Mouse (Mus musculus) neural tube, embryonic 12.5 days (tissue): ENCODE data around the gene S100a4. TPM values are rescaled to one million over a fixed set of nuclear protein-coding genes. Genes with fewer than 3 reads are reported as not detected.

Source experiments
- ATAC-seq: fragments of 200-750 bp; cut with Nextera tagmentation; 2 replicates; pipeline ENCODE4 v1.8.0; 2017; ENCODE audit warnings: low read depth, mild to moderate bottlenecking, moderate TSS enrichment, moderate library complexity; ENCODE audit not compliant: low FRiP score
- H3K27ac ChIP-seq: fragments of 300-500 bp; sonication (generic); 2 replicates; pipeline ENCODE4 v1.5.1; 2016
- H3K27me3 ChIP-seq: fragments of 300-500 bp; sonication (generic); replicated peaks from 2 replicates; pipeline ENCODE4 v1.6.1; 2016; ENCODE audit warnings: mild to moderate bottlenecking
- H3K36me3 ChIP-seq: fragments of 300-500 bp; sonication (generic); 2 replicates; pipeline ENCODE4 v1.6.1; 2016; ENCODE audit warnings: mild to moderate bottlenecking
- H3K4me1 ChIP-seq: fragments of 300-500 bp; sonication (generic); 2 replicates; pipeline ENCODE4 v1.6.1; 2016
- H3K4me2 ChIP-seq: fragments of 300-500 bp; sonication (generic); replicated peaks from 2 replicates; pipeline ENCODE4 v1.6.1; 2016; ENCODE audit warnings: mild to moderate bottlenecking
- H3K4me3 ChIP-seq: fragments of 300-500 bp; sonication (generic); 2 replicates; pipeline ENCODE4 v1.5.1; 2016
- H3K9ac ChIP-seq: fragments of 300-500 bp; sonication (generic); 2 replicates; pipeline ENCODE4 v1.6.1; 2016; ENCODE audit warnings: mild to moderate bottlenecking
- H3K9me3 ChIP-seq: fragments of 300-500 bp; sonication (generic); 2 replicates; pipeline ENCODE4 v1.6.1; 2016; ENCODE audit warnings: mild to moderate bottlenecking
- WGBS: fragments of 180-500 bp; shearing (Covaris S2); methylation state at CpG from one replicate; pipeline ENCODE4 v1.1.7; 2016; 5-methylcytosine and 5-hydroxymethylcytosine counted together
- polyA plus RNA-seq: library from polyadenylated mRNA; unstranded; fragments of >200 nt; fragmentation: Nextera tagmentation; extraction: Ambion mirVana; gene quantifications from 2 replicates; pipeline ENCODE4 v1.2.1, GENCODE M21; 2016

The S100a4 gene
- polyA plus RNA-seq, 1 experiment from 2014 or later: 1.0 TPM

DNA sequence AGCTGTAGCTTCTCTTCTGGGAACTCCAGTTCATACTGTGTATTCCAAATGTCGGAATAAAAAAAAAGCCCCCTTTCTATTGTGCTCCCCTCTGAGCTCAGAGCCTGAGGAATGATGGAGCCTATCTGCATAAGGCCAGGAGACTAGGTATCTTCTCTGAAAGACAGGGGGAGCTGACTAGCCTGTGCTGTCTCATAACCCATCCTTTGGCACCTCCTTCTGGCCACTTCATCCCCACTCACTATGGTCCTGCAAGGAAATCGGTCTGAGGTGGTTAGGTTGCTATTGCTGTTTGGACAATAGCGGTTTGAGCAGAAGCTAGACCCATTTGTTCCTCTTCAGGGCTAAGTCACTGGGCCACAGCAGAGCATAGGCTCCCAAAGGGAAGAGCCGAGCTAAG is 24.2 kb downstream of the S100a4 start:
- WGBS: 60% methylated on average over 4 of the region's 4 CpGs
- H3K9me3 ChIP-seq: no peaks in the 10 kb centered on the region
- no peak for ATAC-seq
- no peak overlapping the region for H3K27ac ChIP-seq
- H3K36me3 ChIP-seq: no peaks in the 10 kb centered on the region
- peaks cover 13% of the 10 kb centered on the region for H3K4me1 ChIP-seq
- no peak overlapping the region for H3K4me2 ChIP-seq
- H3K4me3 ChIP-seq: no peak overlapping the region
- no peaks in the 10 kb centered on the region for H3K27me3 ChIP-seq
- no peak overlapping the region for H3K9ac ChIP-seq

DNA sequence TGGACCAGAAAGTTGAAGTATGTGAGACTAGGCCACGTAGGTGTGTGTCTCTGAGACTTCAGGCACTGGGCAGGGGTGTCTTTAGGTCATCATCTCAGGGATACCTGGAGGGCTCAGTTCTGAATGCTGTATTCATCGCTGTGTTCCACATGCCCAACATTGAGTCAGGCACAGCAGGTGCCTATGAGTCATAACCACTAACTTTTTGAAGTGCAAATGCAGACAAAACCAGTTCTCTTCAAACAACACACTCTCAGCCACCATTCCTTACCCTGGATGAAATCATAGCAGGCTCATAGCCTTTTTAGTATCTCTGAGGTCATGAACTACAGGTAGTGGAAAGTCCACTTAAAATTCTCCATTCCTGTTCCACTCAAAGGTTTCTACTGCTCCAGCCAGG is 25.7 kb downstream of the S100a4 start:
- no peaks in the 10 kb centered on the region for H3K36me3 ChIP-seq
- WGBS: 84% methylated on average over 2 of the region's 2 CpGs

DNA sequence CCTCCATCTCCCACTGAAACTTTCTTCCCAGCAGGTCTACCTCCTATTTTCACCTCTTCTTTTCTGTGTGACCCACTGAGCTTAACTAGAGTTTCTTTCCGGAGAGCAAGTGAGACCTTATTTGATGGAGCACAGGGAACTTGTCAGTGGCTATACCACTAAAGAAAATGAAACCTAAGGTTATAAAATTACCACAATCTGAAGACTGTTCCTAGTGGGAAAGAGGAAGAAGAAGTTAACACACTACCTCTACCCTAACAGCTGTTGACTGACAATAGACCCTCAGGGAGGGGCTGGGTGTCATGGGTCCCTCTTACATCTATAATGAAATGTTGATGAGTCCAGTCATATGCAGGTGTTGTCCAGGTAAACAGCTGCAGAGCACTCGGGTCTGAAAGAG is 28.4 kb downstream of the S100a4 start:
- Histone ChIP-seq H3K4me3 (no peak overlapping the region), H3K27me3 (no peaks in the 10 kb centered on the region), H3K36me3 (no peaks in the 10 kb centered on the region), H3K9ac (no peak overlapping the region), H3K27ac (no peak overlapping the region), H3K9me3 (no peaks in the 10 kb centered on the region), H3K4me1 (no peaks in the 10 kb centered on the region), H3K4me2 (no peak overlapping the region)
- no peak for ATAC-seq
- WGBS: 87% methylated on average over 2 of the region's 2 CpGs

More for the DNA sequence above, 25.7 kb downstream of the S100a4 start:
- Histone ChIP-seq H3K4me3 (no peak overlapping the region), H3K9ac (no peak overlapping the region), H3K4me1 (0 out of 2 replicates have a peak, but pooled peaks cover 1% of the 10 kb centered on the region), H3K4me2 (no peak overlapping the region), H3K9me3 (no peaks in the 10 kb centered on the region), H3K27ac (no peak overlapping the region), H3K27me3 (no peaks in the 10 kb centered on the region)
- ATAC-seq: no peak

DNA sequence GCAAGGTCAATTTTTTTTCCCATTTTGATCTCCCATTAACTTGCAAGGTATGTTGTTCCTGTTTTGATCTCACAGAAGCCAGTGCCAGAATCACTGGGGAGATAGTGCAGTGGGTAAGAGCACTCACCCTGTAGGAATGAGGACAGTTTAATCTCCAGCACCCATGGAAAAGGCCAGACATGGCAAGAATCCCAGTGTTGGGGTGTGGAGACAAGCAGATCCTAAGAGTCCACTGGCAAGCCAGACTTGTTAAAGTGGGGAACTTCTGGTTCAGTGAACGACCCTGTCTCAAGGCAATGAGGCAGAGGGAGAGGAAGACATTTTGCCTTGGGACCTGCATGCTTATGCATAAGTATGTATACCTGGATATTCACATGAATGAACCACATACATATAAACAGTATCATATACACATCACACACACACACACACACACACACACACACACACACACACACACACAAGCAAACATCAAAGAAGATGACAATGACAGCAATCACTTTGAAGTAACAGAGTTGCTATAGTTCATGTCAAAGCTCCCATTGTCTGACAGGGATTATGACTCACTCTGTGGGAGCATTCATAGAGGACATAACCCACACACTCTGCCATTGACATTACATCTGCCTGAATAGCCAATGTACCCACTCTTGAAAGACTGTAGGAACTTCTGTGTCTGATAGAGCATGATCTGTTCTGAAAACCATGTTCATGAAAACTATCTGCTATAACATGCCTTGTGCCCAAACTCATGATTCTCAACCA is 35.1 kb downstream of the S100a4 start:
- Histone ChIP-seq H3K27me3 (no peaks in the 10 kb centered on the region), H3K36me3 (no peaks in the 10 kb centered on the region), H3K9me3 (no peaks in the 10 kb centered on the region), H3K4me3 (no peak overlapping the region), H3K4me2 (no peak overlapping the region), H3K27ac (no peak overlapping the region), H3K4me1 (no peaks in the 10 kb centered on the region), H3K9ac (no peak overlapping the region)
- WGBS: 75% methylated on average over 1 of the region's 1 CpGs
- no peak for ATAC-seq

DNA sequence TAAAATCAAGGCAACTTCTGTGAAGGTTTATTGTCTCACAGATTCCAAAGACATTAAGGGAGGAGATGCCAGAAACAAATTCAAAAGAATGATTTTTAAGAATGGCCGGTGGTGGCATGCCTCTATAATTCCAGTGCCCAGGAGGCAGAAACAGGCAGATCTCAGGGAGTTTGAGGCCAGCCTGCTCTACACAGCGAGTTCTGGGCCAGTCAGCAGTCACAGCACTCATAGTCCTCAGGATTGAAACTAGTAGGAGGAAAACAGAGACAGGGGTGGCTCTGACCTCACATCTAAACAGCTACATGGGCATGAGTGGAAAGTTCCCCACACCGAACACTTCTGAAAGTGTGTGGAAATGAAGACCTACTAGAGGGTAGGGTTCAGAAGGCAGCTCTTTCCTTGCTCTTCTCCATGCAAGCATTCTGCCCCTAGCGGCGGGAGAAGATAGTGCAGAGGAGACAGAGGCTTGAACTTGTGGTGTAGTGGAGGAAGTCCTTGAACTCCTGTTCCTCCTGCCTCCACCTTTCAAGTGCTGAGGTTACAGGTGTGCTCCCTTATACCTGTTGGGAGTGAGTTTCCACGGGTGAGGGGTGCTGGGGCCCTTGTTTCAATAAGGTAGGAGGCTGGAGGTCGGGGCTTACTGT is 36.1 kb downstream of the S100a4 start:
- H3K36me3 ChIP-seq: no peaks in the 10 kb centered on the region
- peak; percentile 17; the same call in 1 of the 2 replicates for ATAC-seq
- H3K9me3 ChIP-seq: no peaks in the 10 kb centered on the region
- no peak overlapping the region for H3K27ac ChIP-seq
- no peaks in the 10 kb centered on the region for H3K27me3 ChIP-seq
- no peaks in the 10 kb centered on the region for H3K4me1 ChIP-seq
- H3K4me2 ChIP-seq: no peak overlapping the region
- no peak overlapping the region for H3K4me3 ChIP-seq
- 52% methylated on average over 7 of the region's 7 CpGs for WGBS
- H3K9ac ChIP-seq: no peak overlapping the region

DNA sequence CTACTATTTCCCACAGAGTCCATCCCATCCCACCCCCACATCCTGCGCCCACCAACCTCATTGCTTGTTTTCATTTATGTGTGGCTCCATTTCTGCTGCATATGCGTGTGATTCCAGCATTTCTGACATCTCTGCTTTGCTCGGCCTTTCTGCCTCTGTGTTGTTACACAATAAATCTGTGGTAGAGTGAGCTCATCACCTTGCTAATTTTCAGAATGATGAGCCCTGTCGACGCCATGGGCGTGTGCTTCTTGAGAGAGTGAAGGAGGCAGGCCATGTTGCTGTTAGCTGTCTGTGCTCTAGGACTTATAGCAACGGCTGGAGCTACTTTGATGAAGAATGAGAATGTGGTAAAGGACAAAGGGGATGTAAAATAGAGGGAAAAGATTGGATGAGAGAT is 37.4 kb downstream of the S100a4 start:
- no peak overlapping the region for H3K9ac ChIP-seq
- no peak overlapping the region for H3K27ac ChIP-seq
- no peaks in the 10 kb centered on the region for H3K27me3 ChIP-seq
- no peak overlapping the region for H3K4me3 ChIP-seq
- no peaks in the 10 kb centered on the region for H3K9me3 ChIP-seq
- 85% methylated on average over 7 of the region's 7 CpGs for WGBS
- H3K4me1 ChIP-seq: no peaks in the 10 kb centered on the region
- H3K36me3 ChIP-seq: no peaks in the 10 kb centered on the region
- H3K4me2 ChIP-seq: no peak overlapping the region
- ATAC-seq: no peak

DNA sequence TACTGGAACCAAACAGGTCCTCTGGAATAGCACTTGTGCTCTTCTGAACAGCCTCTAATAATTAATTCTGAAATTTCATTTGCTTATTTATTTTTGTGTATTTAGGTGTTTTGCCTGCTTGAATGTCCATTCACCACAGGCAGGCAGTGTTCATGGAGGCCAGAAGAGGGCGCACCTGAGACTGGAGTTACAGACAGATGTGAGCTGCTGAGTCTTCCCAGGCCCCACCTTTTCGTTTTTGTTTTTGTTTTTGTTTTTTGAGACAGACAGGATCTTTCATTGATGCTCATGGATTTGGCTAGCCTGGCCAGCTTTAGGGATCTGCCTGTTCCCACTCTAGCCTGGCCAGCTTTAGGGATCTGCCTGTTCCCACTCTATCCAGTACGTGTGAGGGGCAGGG is 40.6 kb downstream of the S100a4 start:
- Histone ChIP-seq H3K9ac (no peak overlapping the region), H3K27me3 (no peaks in the 10 kb centered on the region), H3K4me1 (no peaks in the 10 kb centered on the region), H3K4me3 (no peak overlapping the region), H3K27ac (no peak overlapping the region), H3K9me3 (no peaks in the 10 kb centered on the region), H3K4me2 (no peak overlapping the region), H3K36me3 (no peaks in the 10 kb centered on the region)
- 58% methylated on average over 3 of the region's 3 CpGs for WGBS
- ATAC-seq: no peak

DNA sequence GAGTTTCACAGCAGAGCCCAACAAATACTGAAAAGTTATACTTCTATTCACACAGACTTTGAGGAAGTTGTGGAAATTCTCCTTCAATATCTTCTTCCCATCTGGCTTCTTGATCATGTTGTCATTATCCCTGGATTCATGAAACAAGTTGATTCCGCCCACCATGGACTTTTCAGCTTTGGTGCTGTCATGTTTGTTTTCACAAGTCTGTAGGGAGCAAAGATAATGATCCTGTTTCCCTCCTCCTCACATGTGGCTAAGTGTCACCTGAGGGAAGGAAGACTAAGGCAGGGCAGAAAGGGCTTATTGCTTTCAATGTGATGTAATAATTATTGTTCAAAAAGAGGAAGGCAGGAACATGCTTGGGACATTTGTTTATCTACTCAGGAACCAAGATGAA is 43.7 kb downstream of the S100a4 start:
- Histone ChIP-seq H3K9me3 (no peaks in the 10 kb centered on the region), H3K9ac (no peak overlapping the region), H3K4me3 (no peak overlapping the region), H3K27ac (no peak overlapping the region), H3K4me1 (no peaks in the 10 kb centered on the region), H3K27me3 (no peaks in the 10 kb centered on the region), H3K4me2 (no peak overlapping the region), H3K36me3 (no peaks in the 10 kb centered on the region)
- ATAC-seq: no peak
- WGBS: 84% methylated on average over 1 of the region's 1 CpGs

DNA sequence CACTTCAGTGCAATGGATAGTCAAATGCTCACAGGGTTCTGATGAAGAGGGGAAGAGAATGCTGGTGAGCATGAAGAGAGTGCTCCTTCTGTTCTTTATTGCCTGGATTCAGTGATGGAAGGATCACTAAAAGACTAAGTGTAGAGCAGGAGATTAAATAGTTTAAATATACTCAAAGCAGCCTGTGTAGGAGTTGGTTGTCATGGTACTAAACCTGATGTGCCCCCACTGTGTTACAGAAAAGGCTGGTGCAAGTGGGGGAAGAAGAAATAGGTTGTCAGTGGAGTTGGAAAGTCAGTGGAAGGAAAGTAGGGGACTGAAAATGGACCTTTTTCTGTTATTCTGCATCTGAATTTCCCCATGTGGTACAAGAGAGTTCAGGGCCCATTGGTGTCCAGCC is 45.4 kb downstream of the S100a4 start:
- no peak overlapping the region for H3K4me2 ChIP-seq
- no peak for ATAC-seq

DNA sequence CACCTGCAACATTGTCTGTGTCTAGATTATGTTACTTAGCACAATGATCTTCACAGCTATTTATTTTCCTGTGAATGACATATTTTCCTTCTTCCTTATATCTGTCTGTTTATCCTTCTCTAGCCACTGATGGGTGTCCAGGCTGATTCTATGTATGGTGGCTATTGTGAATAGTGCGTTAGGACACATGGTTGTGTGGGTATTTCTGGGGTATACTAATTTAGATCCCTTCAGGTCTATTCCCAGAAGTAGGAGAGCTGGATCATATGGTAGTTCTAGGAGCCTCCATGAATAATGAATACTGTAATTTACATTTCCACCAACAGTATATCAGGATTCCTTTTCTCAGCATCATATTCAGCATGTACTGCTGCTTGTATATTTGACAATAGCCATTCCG is 46.3 kb downstream of the S100a4 start:
- Histone ChIP-seq H3K4me1 (no peaks in the 10 kb centered on the region), H3K4me3 (no peak overlapping the region), H3K27me3 (no peaks in the 10 kb centered on the region), H3K36me3 (no peaks in the 10 kb centered on the region), H3K27ac (no peak overlapping the region), H3K4me2 (no peak overlapping the region), H3K9me3 (no peaks in the 10 kb centered on the region), H3K9ac (no peak overlapping the region)
- 87% methylated on average over 2 of the region's 2 CpGs for WGBS
- ATAC-seq: no peak

More for the DNA sequence above, 45.4 kb downstream of the S100a4 start:
- Histone ChIP-seq H3K36me3 (no peaks in the 10 kb centered on the region), H3K4me1 (no peaks in the 10 kb centered on the region), H3K27ac (no peak overlapping the region), H3K4me3 (no peak overlapping the region), H3K9me3 (no peaks in the 10 kb centered on the region), H3K27me3 (no peaks in the 10 kb centered on the region), H3K9ac (no peak overlapping the region)

DNA sequence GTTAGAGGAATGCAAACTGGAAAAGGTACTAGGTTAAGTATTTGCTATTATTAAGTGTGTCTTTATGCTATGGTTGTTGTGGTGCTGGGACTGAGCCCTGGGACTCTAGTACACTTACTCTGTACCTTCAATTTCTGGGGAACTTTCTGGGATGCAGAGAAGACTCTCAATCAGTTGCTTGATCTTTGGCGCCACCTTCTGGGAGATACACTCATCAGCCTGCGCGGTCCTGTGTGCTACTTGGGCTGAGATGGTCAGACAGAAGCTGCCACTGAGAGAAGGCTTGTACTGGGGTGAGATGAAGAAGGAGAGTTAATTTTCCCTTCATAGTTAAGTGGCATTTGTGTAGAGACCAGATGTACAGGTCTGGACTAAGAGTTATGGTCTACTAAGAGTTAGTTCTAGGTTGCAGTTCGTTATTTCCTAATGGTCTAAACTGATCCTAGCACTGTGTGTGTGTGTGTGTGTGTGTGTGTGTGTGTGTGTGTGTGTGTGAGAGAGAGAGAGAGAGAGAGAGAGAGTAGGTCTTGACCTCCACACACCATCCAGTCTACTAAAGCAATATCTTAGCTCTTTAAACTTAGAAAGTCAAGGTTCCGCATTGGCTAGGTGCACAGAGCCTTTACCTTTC is 49.4 kb downstream of the S100a4 start:
- Histone ChIP-seq H3K4me2 (no peak overlapping the region), H3K36me3 (no peaks in the 10 kb centered on the region), H3K9me3 (no peaks in the 10 kb centered on the region), H3K27me3 (no peaks in the 10 kb centered on the region), H3K4me3 (no peak overlapping the region), H3K27ac (no peak overlapping the region), H3K9ac (no peak overlapping the region), H3K4me1 (no peaks in the 10 kb centered on the region)
- WGBS: 36% methylated on average over 5 of the region's 5 CpGs
- peak; percentile 74 for ATAC-seq

DNA sequence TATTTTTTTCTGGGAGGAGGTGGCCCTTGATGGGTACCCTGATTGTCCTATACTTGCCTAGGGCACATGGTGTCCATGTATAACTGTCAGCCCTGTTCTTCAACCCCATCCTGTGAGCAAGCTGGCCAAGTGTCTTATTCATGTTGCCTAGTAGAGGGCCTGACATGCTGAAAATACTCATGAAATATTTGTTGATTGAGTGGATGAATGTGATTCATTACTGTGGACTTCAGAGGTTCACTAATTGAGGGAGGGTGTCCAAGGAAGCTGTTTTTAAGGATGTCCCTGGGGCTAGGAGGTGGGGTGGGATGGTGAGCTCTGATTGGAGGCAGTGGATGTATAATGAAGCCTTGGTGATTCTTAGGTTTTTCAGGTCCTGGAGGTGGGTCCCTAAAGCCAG is 50.1 kb downstream of the S100a4 start, which contains the start of gene S100a7a:
Gene S100a7a (plus strand): TSS at position 301 of the 400 bp plus-strand sequence.
- Histone ChIP-seq H3K4me3 (no peak within 1 kb of the TSS), H3K27ac (no peak within 1 kb of the TSS), H3K9me3 (no peaks in the 10 kb centered on the region), H3K4me1 (no peaks in the 10 kb centered on the region), H3K36me3 (no peaks in the 10 kb centered on the region), H3K27me3 (no peaks in the 10 kb centered on the region), H3K9ac (no peak within 1 kb of the TSS), H3K4me2 (no peak within 1 kb of the TSS)
- ATAC-seq: no peak
